Mouse (Mus musculus) CH12.LX (cell line): Measurements from ENCODE around the gene Clba1.

ENCODE experiments used
- HCFC1 ChIP-seq: IDR thresholded peaks from 2 replicates; pipeline ENCODE4 v1.6.1; 2012; ENCODE audit warnings: low read depth, mild to moderate bottlenecking, inconsistent platforms, low read length, improper control_type of control experiment
- POLR2A ChIP-seq: IDR thresholded peaks from 2 replicates; pipeline ENCODE4 v1.6.1; 2011; ENCODE audit warnings: low read depth, mild to moderate bottlenecking, improper control_type of control experiment, low read length
- RAD21 ChIP-seq: IDR thresholded peaks from 2 replicates; pipeline ENCODE4 v1.6.1; 2011; ENCODE audit warnings: low read depth, mild to moderate bottlenecking, low read length, improper control_type of control experiment, moderate library complexity

GRCm38 (mm10) chr12:112806044-112806443, 2.7 kb upstream of the Clba1 start:
- TF ChIP-seq POLR2A (no peak), RAD21 (no peak), HCFC1 (no peak)
